Mouse (Mus musculus): ENCODE data around the gene Tex50.
A peak's percentile ranks its signal among the peaks of the same experiment; 100 is the strongest.
"Not testable (repeated sequence)": the region's sequence is repeated elsewhere in the genome, so short reads cannot be mapped to it uniquely, and the experiment has no call there.

Gene Tex50

DNA sequence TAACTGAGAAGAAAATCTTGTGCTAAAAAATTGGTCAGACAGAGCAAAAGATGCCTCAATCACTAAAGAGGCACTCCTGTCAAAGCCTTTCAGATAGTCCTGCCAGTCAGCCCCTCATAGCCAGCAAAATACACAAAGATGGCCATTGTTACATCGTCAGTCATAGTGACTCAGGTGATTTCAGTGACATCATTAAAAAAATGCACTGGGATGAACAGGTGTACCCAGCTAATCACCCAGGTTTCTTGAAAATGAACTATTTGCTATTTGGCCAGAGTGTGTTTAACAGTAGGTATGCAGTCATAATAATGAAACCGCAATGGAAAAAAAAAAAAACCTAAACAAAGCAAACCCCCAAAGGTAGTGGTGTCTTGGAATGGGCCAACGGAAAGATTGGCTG, at the start of gene Tex50:
Tex50 (minus strand) TSS at position 101 of the 400 bp plus-strand sequence.
- no peak for DNase-seq (ENCODE audit: low spot score)

DNA sequence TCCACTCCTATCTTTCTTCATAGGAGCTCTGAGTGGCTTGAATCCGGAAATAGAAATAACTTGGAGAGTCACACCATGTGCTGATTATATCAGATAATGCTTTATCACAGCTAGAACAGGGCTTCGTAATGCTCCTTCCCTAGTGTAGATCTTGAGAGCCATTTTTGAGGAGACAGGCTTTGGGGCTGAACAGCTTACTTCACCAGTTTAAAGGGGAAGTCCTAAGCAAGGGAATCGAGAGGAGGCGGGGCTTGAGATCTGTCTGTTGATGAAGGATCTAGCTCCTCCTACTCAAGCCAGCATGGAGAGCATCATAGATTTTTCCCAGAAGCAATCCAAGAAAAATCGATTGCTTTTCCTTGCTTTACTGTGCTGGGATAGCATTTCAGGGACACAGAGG, 40.7 kb upstream of the Tex50 start:
- no peak for DNase-seq (ENCODE audit: low spot score)

DNA sequence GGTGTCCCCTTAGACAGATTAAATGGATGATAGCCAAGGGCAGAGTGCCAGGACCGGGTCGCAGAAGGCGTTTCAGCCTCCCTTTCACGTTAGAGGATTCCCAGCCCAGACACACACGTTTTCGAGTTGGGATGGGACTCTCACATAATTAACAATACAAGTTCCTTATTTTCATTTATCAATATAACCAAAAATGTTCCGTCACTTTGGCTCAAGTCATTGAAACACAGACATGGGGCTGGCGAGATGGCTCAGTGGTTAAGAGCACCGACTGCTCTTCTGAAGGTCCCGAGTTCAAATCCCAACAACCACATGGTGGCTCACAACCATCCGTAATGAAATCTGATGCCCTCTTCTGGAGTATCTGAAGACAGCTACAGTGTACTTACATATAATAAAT, 37.2 kb upstream of the Tex50 start:
- DNase-seq (ENCODE audit: low spot score) = not testable (repeated sequence)

GRCm38 (mm10) chr1:161195541-161196351, 36.6 kb upstream of the Tex50 start:
- DNase-seq (ENCODE audit: low spot score) = peak; percentile 79

- no peak for DNase-seq (ENCODE audit: low spot score)
Measured at GRCm38 (mm10) chr1:161190253-161190910, 31.3 kb upstream of the Tex50 start.

- DNase-seq (ENCODE audit: low spot score) = no peak
Measured at GRCm38 (mm10) chr1:161185431-161185830, 26.3 kb upstream of the Tex50 start.

DNA sequence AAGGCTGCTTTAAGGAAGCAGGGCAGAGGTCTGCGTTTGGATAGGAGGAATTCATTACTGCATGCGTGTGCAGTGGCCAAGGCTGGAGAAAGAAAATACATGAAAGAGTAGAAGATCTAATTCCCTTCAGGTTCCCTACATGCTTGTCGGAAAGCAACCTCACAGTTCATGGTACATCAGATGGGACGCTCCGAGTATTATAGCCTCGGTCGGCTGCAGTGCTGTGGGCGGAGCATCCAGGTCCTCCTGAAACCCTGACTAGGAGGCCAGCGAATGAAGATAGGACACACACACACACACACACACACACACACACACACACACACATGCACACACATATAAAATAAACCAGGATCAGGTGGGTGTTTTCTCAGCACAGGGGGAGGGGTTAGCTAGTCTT, 24.6 kb upstream of the Tex50 start:
- no peak for DNase-seq (ENCODE audit: low spot score)

GRCm38 (mm10) chr1:161182386-161182785, 23.3 kb upstream of the Tex50 start:
- no peak for DNase-seq (ENCODE audit: low spot score)

DNA sequence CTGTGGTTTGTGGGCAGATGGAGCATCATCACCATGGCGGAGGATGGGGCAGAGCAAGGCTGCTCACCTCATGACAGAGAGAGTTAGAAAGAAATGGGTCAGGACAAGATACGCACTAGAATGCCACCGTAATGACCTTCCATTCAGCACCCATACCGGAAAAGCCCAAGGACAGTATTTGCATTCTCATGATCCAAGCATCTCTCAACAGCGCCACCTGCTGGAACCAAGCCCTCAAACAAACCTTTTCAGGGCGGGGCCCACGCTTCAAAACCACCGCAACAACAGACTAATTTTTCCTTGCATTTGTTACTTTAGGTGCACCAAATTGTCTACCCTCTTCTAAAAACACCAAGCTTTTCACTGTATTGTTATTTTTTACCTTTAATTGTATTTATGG, 21.6 kb upstream of the Tex50 start:
- DNase-seq (ENCODE audit: low spot score) = peak; percentile 58

- DNase-seq (ENCODE audit: low spot score) = peak; percentile 54
Measured at GRCm38 (mm10) chr1:161170651-161171050, 11.5 kb upstream of the Tex50 start.

- no peak for DNase-seq (ENCODE audit: low spot score)
Measured at GRCm38 (mm10) chr1:161160266-161160665, 1.2 kb upstream of the Tex50 start.

GRCm38 (mm10) chr1:161156546-161156945, 2.6 kb downstream of the Tex50 start:
- DNase-seq (ENCODE audit: low spot score) = no peak

- DNase-seq (ENCODE audit: low spot score) = no peak
Measured at GRCm38 (mm10) chr1:161151098-161151497, 8.0 kb downstream of the Tex50 start.

- no peak for DNase-seq (ENCODE audit: low spot score)
Measured at GRCm38 (mm10) chr1:161147888-161148287, 11.2 kb downstream of the Tex50 start.

DNA sequence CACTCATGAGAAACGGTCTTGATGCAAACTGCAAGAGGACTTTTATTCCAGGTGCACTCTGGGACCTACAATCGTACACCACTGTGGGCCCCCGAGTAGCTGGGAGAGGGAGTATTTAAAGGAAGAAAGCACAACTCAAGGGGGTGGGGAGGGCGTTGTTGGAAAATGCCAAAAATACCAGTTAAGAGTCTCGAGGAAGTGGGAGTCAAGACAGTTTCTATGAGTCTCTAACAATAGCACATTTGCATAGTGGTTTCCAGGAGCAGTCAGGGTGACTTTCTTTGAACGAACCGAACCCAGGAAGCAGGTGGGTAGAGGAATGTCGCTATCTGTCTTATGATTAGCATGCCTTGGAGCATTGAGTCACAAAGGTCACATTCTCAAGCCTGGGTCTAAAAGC, 13.5 kb downstream of the Tex50 start:
- not testable (repeated sequence) for DNase-seq (ENCODE audit: low spot score)

GRCm38 (mm10) chr1:161143216-161143615, 15.9 kb downstream of the Tex50 start:
- DNase-seq (ENCODE audit: low spot score) = peak; percentile 9

- DNase-seq (ENCODE audit: low spot score) = peak; percentile 54
Measured at GRCm38 (mm10) chr1:161142531-161143159, 16.5 kb downstream of the Tex50 start, which contains the start of gene Ankrd45. Gene Ankrd45, plus strand, starts transcription at chr1:161142691.

GRCm38 (mm10) chr1:161140026-161140762, 18.9 kb downstream of the Tex50 start:
- DNase-seq (ENCODE audit: low spot score) = no peak

DNA sequence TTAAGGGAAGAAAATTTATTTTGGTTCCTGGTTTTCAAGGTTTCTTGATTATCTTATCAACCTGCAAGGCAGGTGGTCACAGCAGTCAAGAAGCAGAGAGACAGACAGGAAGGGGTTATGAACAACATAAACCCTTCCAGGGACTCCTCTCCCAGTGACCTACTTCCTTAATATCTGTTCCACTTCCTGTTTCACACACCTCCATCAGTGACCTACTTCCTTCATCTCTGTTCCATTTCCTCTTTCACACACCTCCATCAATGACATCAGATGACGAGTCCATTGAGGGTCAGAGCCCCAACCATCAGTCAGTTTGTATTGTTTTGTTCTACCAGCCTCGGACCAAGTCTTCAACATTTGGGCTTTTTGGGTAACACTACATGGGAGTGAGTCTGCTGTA, 19.6 kb downstream of the Tex50 start:
- DNase-seq (ENCODE audit: low spot score) = no peak

- DNase-seq (ENCODE audit: low spot score) = peak; percentile 96
Measured at GRCm38 (mm10) chr1:161130726-161131664, 28.1 kb downstream of the Tex50 start, which contains the start of gene Klhl20. Gene Klhl20, minus strand, starts transcription at chr1:161131511.

GRCm38 (mm10) chr1:161126461-161126860, 32.7 kb downstream of the Tex50 start:
- no peak for DNase-seq (ENCODE audit: low spot score)

Measured in layer of hippocampus, adult 11-12 months (tissue).